Mouse (Mus musculus): Measurements from ENCODE around the gene Eps8l3.

The Eps8l3 gene

GRCm38 (mm10) chr3:107877005-107877404, at the start of gene Eps8l3:
TSS of gene Eps8l3 (plus strand) at chr3:107877229.
- DNase-seq (ENCODE audit: low spot score) = no peak

- DNase-seq (ENCODE audit: low spot score) = no peak
These were observed 49.1 kb upstream of the Eps8l3 start for GRCm38 (mm10) chr3:107827873-107828405.

GRCm38 (mm10) chr3:107828518-107828917, 48.5 kb upstream of the Eps8l3 start:
- no peak for DNase-seq (ENCODE audit: low spot score)

- no peak for DNase-seq (ENCODE audit: low spot score)
These were observed 48.0 kb upstream of the Eps8l3 start for GRCm38 (mm10) chr3:107828997-107829396.

- no peak for DNase-seq (ENCODE audit: low spot score)
These were observed 47.4 kb upstream of the Eps8l3 start for GRCm38 (mm10) chr3:107829625-107830024.

GRCm38 (mm10) chr3:107831875-107832554, 45.0 kb upstream of the Eps8l3 start:
- no peak for DNase-seq (ENCODE audit: low spot score)

- no peak for DNase-seq (ENCODE audit: low spot score)
These were observed 44.4 kb upstream of the Eps8l3 start for GRCm38 (mm10) chr3:107832645-107833044.

- DNase-seq (ENCODE audit: low spot score) = no peak
These were observed 43.7 kb upstream of the Eps8l3 start for GRCm38 (mm10) chr3:107833370-107833769.

GRCm38 (mm10) chr3:107833872-107834341, 43.1 kb upstream of the Eps8l3 start:
- DNase-seq (ENCODE audit: low spot score) = no peak

- no peak for DNase-seq (ENCODE audit: low spot score)
These were observed 41.7 kb upstream of the Eps8l3 start for GRCm38 (mm10) chr3:107835301-107835700.

- no peak for DNase-seq (ENCODE audit: low spot score)
These were observed 37.2 kb upstream of the Eps8l3 start for GRCm38 (mm10) chr3:107839855-107840254.

GRCm38 (mm10) chr3:107840855-107841254, 36.2 kb upstream of the Eps8l3 start:
- DNase-seq (ENCODE audit: low spot score) = no peak

- no peak for DNase-seq (ENCODE audit: low spot score)
These were observed 35.7 kb upstream of the Eps8l3 start for GRCm38 (mm10) chr3:107841370-107841769.

GRCm38 (mm10) chr3:107843406-107843805, 33.6 kb upstream of the Eps8l3 start:
- no peak for DNase-seq (ENCODE audit: low spot score)

GRCm38 (mm10) chr3:107844001-107844400, 33.0 kb upstream of the Eps8l3 start:
- no peak for DNase-seq (ENCODE audit: low spot score)

GRCm38 (mm10) chr3:107844499-107844898, 32.5 kb upstream of the Eps8l3 start:
- no peak for DNase-seq (ENCODE audit: low spot score)

- DNase-seq (ENCODE audit: low spot score) = peak; percentile 56
These were observed 30.9 kb upstream of the Eps8l3 start for GRCm38 (mm10) chr3:107846175-107846574.

GRCm38 (mm10) chr3:107846835-107847234, 30.2 kb upstream of the Eps8l3 start:
- DNase-seq (ENCODE audit: low spot score) = no peak

GRCm38 (mm10) chr3:107848126-107848525, 28.9 kb upstream of the Eps8l3 start:
- DNase-seq (ENCODE audit: low spot score) = no peak

GRCm38 (mm10) chr3:107849000-107849692, 27.9 kb upstream of the Eps8l3 start:
- DNase-seq (ENCODE audit: low spot score) = no peak

GRCm38 (mm10) chr3:107849693-107850031, 27.4 kb upstream of the Eps8l3 start:
- no peak for DNase-seq (ENCODE audit: low spot score)

GRCm38 (mm10) chr3:107850418-107851031, 26.5 kb upstream of the Eps8l3 start:
- DNase-seq (ENCODE audit: low spot score) = no peak

GRCm38 (mm10) chr3:107852786-107853185, 24.2 kb upstream of the Eps8l3 start:
- peak; percentile 15 for DNase-seq (ENCODE audit: low spot score)

Measured in T-cell, adult 2 months (primary cell).